Mouse (Mus musculus) MEL (cell line): Measurements from ENCODE around the gene A630023A22Rik. TPM values are rescaled to one million over a fixed set of nuclear protein-coding genes. Genes with fewer than 3 reads are reported as not detected.

Experiments
- DNase-seq: peaks from one replicate; pipeline ENCODE4 v3.0.0; 2011; ENCODE audit warnings: low read depth, low spot score
- H3K27ac ChIP-seq: 2 replicates; pipeline ENCODE4 v1.5.1; 2012; ENCODE audit warnings: low read depth, mild to moderate bottlenecking, control low read depth, low read length, moderate library complexity; ENCODE audit not compliant: control insufficient read depth
- H3K27me3 ChIP-seq, 2 experiments: fragments of 150-350 bp in 1 of 2; sonication (generic) in 1 of 2; 2 replicates each; pipeline ENCODE4 v1.6.1; 2012; ENCODE audit warnings: low read length in 2 of 2, mild to moderate bottlenecking in 2 of 2, improper control_type of control experiment in 1 of 2, moderate library complexity in 1 of 2; ENCODE audit not compliant: insufficient read depth in 2 of 2, control insufficient read depth in 1 of 2
- H3K36me3 ChIP-seq, 2 experiments: 2 replicates each; pipeline ENCODE4 v1.6.1; 2012 to 2014; ENCODE audit warnings: low read length in 2 of 2, improper control_type of control experiment in 1 of 2, inconsistent platforms in 1 of 2, mild to moderate bottlenecking in 1 of 2; ENCODE audit not compliant: insufficient read depth in 2 of 2, control insufficient read depth in 1 of 2
- H3K4me1 ChIP-seq, 2 experiments: fragments of 150-350 bp in 1 of 2; sonication (generic) in 1 of 2; 2 replicates each; pipeline ENCODE4 v1.6.1; 2012; ENCODE audit warnings: low read length in 2 of 2, improper control_type of control experiment in 1 of 2, mild to moderate bottlenecking in 1 of 2; ENCODE audit not compliant: insufficient read depth in 2 of 2, control insufficient read depth in 1 of 2
- H3K4me3 ChIP-seq, 2 experiments: fragments of 150-350 bp in 1 of 2; sonication (generic) in 1 of 2; 2 replicates each; pipeline ENCODE4 v1.5.1; 2012; ENCODE audit warnings: low read depth in 2 of 2, low read length in 2 of 2, mild to moderate bottlenecking in 2 of 2, moderate library complexity in 2 of 2, control low read depth in 1 of 2, improper control_type of control experiment in 1 of 2; ENCODE audit not compliant: control insufficient read depth in 1 of 2, insufficient read depth in 1 of 2
- H3K79me2 ChIP-seq: 2 replicates; pipeline ENCODE4 v1.6.1; 2012; ENCODE audit warnings: mild to moderate bottlenecking, low read length, moderate library complexity; ENCODE audit not compliant: control insufficient read depth, poor library complexity, insufficient read depth
- H3K9ac ChIP-seq: 2 replicates; pipeline ENCODE4 v1.6.1; 2012; ENCODE audit warnings: low read depth, mild to moderate bottlenecking, control low read depth, low read length, moderate library complexity; ENCODE audit not compliant: control insufficient read depth, poor library complexity, severe bottlenecking
- H3K9me3 ChIP-seq: fragments of 150-350 bp; sonication (generic); replicated peaks from 2 replicates; pipeline ENCODE4 v1.6.1; 2012; ENCODE audit warnings: mild to moderate bottlenecking, low read length, improper control_type of control experiment, moderate library complexity; ENCODE audit not compliant: insufficient read depth
- BHLHE40 ChIP-seq: IDR thresholded peaks from 2 replicates; pipeline ENCODE4 v1.6.1; 2012; ENCODE audit warnings: low read depth, mild to moderate bottlenecking, inconsistent platforms, low read length, improper control_type of control experiment, borderline replicate concordance
- CHD1 ChIP-seq: IDR thresholded peaks from 2 replicates; pipeline ENCODE4 v1.6.1; 2012; ENCODE audit warnings: low read depth, mild to moderate bottlenecking, inconsistent platforms, low read length, improper control_type of control experiment
- CHD2 ChIP-seq: IDR thresholded peaks from 2 replicates; pipeline ENCODE4 v1.6.1; 2011; ENCODE audit warnings: low read length, improper control_type of control experiment
- EP300 ChIP-seq, 2 experiments: IDR thresholded peaks; 2 replicates each; pipeline ENCODE4 v1.6.1; 2011; ENCODE audit warnings: improper control_type of control experiment in 2 of 2, low read length in 2 of 2, low read depth in 1 of 2, mild to moderate bottlenecking in 1 of 2
- GABPA ChIP-seq: IDR thresholded peaks from 2 replicates; pipeline ENCODE4 v1.6.1; 2012; ENCODE audit warnings: low read depth, mild to moderate bottlenecking, inconsistent platforms, low read length, improper control_type of control experiment, moderate library complexity
- GATA1 ChIP-seq: IDR thresholded peaks from 2 replicates; pipeline ENCODE4 v1.6.1; 2011; ENCODE audit warnings: low read depth, low read length, improper control_type of control experiment
- JUND ChIP-seq: IDR thresholded peaks from 2 replicates; pipeline ENCODE4 v1.6.1; 2011; ENCODE audit warnings: low read depth, mild to moderate bottlenecking, improper control_type of control experiment, low read length
- KAT2A ChIP-seq: conservative IDR thresholded peaks from 2 replicates; pipeline ENCODE4 v1.6.1; 2012; ENCODE audit warnings: low read depth, low read length, improper control_type of control experiment, inconsistent platforms
- MAX ChIP-seq: IDR thresholded peaks from 2 replicates; pipeline ENCODE4 v1.6.1; 2011; ENCODE audit warnings: low read length, improper control_type of control experiment
- MAZ ChIP-seq: IDR thresholded peaks from 2 replicates; pipeline ENCODE4 v1.6.1; 2012; ENCODE audit warnings: low read depth, mild to moderate bottlenecking, inconsistent platforms, low read length, improper control_type of control experiment
- MYB ChIP-seq: IDR thresholded peaks from 2 replicates; pipeline ENCODE4 v1.6.1; 2011; ENCODE audit warnings: mild to moderate bottlenecking, low read depth, low read length, improper control_type of control experiment
- NELFE ChIP-seq: IDR thresholded peaks from 2 replicates; pipeline ENCODE4 v1.6.1; 2011; ENCODE audit warnings: low read depth, low read length, improper control_type of control experiment
- NRF1 ChIP-seq: IDR thresholded peaks from 2 replicates; pipeline ENCODE4 v1.6.1; 2014; ENCODE audit warnings: low read depth, mild to moderate bottlenecking, inconsistent platforms, low read length, improper control_type of control experiment, moderate library complexity; ENCODE audit not compliant: poor library complexity, insufficient read depth, severe bottlenecking
- POLR2AphosphoS5 ChIP-seq: IDR thresholded peaks from 2 replicates; pipeline ENCODE4 v1.6.1; 2012; ENCODE audit warnings: low read depth, borderline replicate concordance, mild to moderate bottlenecking, inconsistent platforms, low read length, moderate library complexity, mixed read lengths
- RCOR1 ChIP-seq: IDR thresholded peaks from 2 replicates; pipeline ENCODE4 v1.6.1; 2012; ENCODE audit warnings: low read depth, mild to moderate bottlenecking, inconsistent platforms, low read length, improper control_type of control experiment
- SMC3 ChIP-seq: IDR thresholded peaks from 2 replicates; pipeline ENCODE4 v1.6.1; 2011; ENCODE audit warnings: low read depth, low read length, improper control_type of control experiment
- TAL1 ChIP-seq: IDR thresholded peaks from 2 replicates; pipeline ENCODE4 v1.6.1; 2012; ENCODE audit warnings: mild to moderate bottlenecking, inconsistent platforms, low read length, moderate library complexity, mixed read lengths
- USF1 ChIP-seq: IDR thresholded peaks from 2 replicates; pipeline ENCODE4 v1.6.1; 2014; ENCODE audit warnings: low read depth, mild to moderate bottlenecking, inconsistent platforms, low read length, improper control_type of control experiment, moderate library complexity
- ZC3H11A ChIP-seq: IDR thresholded peaks from 2 replicates; pipeline ENCODE4 v1.6.1; 2012; ENCODE audit warnings: low read depth, mild to moderate bottlenecking, inconsistent platforms, low read length, improper control_type of control experiment
- ZKSCAN1 ChIP-seq: IDR thresholded peaks from 2 replicates; pipeline ENCODE4 v1.6.1; 2012; ENCODE audit warnings: low read depth, mild to moderate bottlenecking, inconsistent platforms, low read length, improper control_type of control experiment, moderate library complexity
- ZNF384 ChIP-seq: IDR thresholded peaks from 2 replicates; pipeline ENCODE4 v1.6.1; 2012; ENCODE audit warnings: low read depth, mild to moderate bottlenecking, inconsistent platforms, low read length, improper control_type of control experiment
- polyA plus RNA-seq, 2 experiments: library from polyadenylated mRNA; stranded (reverse) in 1 of 2; unstranded in 1 of 2; fragments of >175 nt in 1 of 2; fragments of >200 nt in 1 of 2; gene quantifications; 2 replicates each; pipeline versions ENCODE4 v1.2.1 to v1.2.4; 2012; ENCODE audit warnings: low replicate concordance in 2 of 2, low read depth in 1 of 2; ENCODE audit not compliant: insufficient read length in 2 of 2, insufficient read depth in 1 of 2, missing spikeins in 1 of 2
- total RNA-seq: library from RNA; depleted of rRNA; stranded (reverse); fragments of 300-350 nt; gene quantifications from 2 replicates; pipeline ENCODE4 v1.2.3, GENCODE M21; 2012

The A630023A22Rik gene
- total and polyA plus RNA-seq, 3 experiments: not detected

DNA sequence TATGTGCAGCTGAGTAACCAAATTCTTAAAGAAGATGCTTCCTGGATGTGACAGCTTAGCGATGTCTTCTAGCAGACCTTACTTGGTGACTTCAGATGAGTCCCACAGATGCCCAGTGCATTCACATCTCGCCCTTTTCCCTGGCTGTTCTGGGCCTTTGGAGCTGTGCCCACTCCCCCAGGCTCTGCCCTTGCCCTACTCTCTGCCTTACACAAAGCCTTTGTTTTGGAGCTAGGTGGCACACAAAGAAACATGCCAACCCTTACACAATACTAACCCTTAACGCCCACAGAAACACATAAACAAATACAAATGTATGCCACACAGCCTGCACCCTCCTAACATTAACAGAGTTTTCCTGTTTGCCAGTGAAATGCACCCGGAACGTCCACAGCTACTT, 6.4 kb downstream of the A630023A22Rik start:
- no peaks in the 10 kb centered on the region for H3K4me1 ChIP-seq
- no peak for TF ChIP-seq MAX
- TF ChIP-seq POLR2AphosphoS5: no peak
- TF ChIP-seq CHD1: no peak
- no peak for TF ChIP-seq ZC3H11A
- no peak for TF ChIP-seq CHD2
- TF ChIP-seq BHLHE40: no peak
- no peak for TF ChIP-seq EP300 (IDR thresholded peaks at IDR 0.05; ENCODE audit: low read depth in 1 of 2, low read length in 2 of 2)
- no peak for TF ChIP-seq NRF1
- TF ChIP-seq NELFE: no peak
- TF ChIP-seq JUND: no peak
- TF ChIP-seq MAZ: no peak
- no peak for TF ChIP-seq TAL1
- H3K79me2 ChIP-seq: no peaks in the 10 kb centered on the region
- H3K9ac ChIP-seq: no peak overlapping the region
- DNase-seq: no peak
- H3K36me3 ChIP-seq: no peaks in the 10 kb centered on the region
- no peaks in the 10 kb centered on the region for H3K27me3 ChIP-seq
- H3K4me3 ChIP-seq: no peak overlapping the region
- no peak overlapping the region for H3K27ac ChIP-seq
- H3K9me3 ChIP-seq: no peaks in the 10 kb centered on the region

DNA sequence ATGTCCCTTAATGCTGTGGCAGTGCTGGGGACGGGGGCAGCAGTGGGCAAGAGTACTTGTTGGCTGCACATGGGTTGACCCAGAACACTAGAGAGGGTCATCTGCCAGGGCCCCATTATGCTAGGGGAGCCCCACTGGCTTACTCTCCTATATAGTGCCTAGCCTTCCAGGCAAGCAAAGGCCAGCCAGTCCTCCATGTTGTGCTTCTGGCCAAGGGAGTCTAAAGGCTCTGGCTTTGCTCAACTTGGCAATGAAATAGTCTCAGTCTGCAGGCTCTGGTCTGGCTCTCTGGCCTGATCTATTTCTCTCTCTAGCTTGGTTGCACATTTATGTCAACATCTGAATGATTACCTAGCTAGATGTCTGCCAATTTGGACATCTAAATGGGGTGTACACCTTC, 9.7 kb downstream of the A630023A22Rik start:
- no peaks in the 10 kb centered on the region for H3K79me2 ChIP-seq
- H3K27ac ChIP-seq: no peak overlapping the region
- no peak overlapping the region for H3K4me3 ChIP-seq
- H3K9me3 ChIP-seq: no peaks in the 10 kb centered on the region
- no peak for DNase-seq
- H3K9ac ChIP-seq: no peak overlapping the region
- no peak for TF ChIP-seq MYB
- no peak for TF ChIP-seq SMC3
- TF ChIP-seq NRF1: no peak
- no peak for TF ChIP-seq GATA1
- TF ChIP-seq RCOR1: no peak
- H3K4me1 ChIP-seq: no peaks in the 10 kb centered on the region
- H3K27me3 ChIP-seq: no peaks in the 10 kb centered on the region
- no peaks in the 10 kb centered on the region for H3K36me3 ChIP-seq

DNA sequence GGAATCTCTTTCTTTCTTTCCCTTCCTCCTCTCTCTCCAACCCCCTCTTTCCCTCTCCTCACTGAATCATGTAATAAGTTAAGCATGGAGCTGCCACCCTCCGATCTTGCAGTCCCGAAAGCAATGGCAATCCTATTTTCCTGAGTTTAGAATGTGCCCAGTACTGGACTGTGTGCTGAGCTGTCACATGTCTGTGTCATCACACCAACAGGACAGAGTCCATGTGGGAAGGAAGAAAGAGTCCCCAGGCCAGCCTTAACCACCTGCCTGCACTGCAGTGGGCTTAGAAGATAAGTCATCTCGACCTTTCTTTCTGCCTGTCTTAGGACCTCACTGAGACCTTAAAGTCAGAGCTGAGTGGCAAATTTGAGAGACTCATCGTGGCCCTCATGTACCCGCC, 11.1 kb downstream of the A630023A22Rik start:
- DNase-seq: no peak
- H3K36me3 ChIP-seq: no peaks in the 10 kb centered on the region
- no peaks in the 10 kb centered on the region for H3K4me1 ChIP-seq
- H3K9me3 ChIP-seq: no peaks in the 10 kb centered on the region
- H3K9ac ChIP-seq: no peak overlapping the region
- TF ChIP-seq BHLHE40 (no peak), USF1 (no peak), CHD1 (no peak), GABPA (no peak), ZNF384 (no peak), KAT2A (no peak), ZKSCAN1 (no peak), NELFE (no peak)
- H3K79me2 ChIP-seq: no peaks in the 10 kb centered on the region
- H3K4me3 ChIP-seq: no peak overlapping the region
- no peaks in the 10 kb centered on the region for H3K27me3 ChIP-seq
- H3K27ac ChIP-seq: no peak overlapping the region
